Mouse (Mus musculus): ENCODE results near the gene Zfp398.

Zfp398 gene

GRCm38 (mm10) chr6:47835482-47835983 lies at the start of gene Zfp398:
Gene Zfp398 (plus strand): TSS chr6:47835661.
- DNase-seq (ENCODE audit: low spot score): peak; percentile 85

DNA sequence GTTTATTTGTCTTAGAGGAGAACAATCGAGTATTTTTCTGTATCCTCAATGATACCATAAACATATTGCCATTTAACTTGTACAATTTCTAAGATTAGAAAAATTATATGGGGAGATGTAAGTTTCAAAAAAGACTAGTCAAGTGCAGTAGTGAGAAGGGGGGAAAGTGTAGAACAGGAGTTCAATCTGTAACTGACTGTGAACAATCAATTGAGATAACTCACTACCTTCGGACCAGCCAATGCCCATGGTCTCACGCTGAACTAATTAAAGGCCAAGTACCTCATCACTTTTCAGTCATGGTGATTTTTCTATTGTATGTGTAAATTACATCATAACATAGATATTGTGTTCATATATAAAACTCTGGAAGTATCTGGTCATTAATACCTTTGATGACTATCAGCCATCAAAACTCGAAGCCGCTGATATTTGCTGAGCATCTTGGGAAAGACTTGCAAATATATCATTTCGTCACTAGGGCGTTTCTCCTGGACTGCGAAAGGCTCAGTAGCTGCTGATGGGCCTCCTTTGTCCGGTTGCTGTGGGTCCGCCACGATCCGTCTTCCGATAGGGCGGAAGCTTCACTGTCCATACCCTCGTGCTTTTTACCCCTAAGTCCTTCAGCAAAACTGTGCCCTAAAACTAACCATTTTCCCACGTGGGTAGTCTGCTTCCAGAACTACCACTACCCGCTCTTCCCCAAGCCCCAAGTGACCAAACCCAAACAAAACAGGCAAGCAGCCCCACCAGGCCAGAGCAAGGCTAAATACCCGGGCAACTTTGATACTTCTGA lies 47.3 kb upstream of the Zfp398 start:
- DNase-seq (ENCODE audit: low spot score): peak; percentile 90

DNA sequence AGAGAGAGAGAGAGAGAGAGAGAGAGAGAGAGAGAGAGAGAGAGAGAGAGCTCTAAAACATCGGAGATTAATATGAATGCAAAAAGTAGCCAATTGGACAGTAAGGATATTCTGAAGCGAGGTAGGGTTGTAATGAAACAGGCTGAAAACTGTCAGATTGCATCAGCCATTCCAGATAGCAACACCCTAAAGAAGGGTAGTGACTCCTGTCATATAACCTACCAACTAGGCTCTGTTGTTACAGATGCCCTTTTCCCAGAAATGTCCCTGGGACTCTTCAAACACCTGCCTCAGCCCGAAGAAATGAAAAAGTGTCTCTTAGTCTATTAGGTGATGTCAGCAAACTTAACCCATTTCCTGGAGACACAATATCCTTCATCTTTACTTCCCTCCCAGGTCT lies 46.6 kb upstream of the Zfp398 start:
- no peak for DNase-seq (ENCODE audit: low spot score)

DNA sequence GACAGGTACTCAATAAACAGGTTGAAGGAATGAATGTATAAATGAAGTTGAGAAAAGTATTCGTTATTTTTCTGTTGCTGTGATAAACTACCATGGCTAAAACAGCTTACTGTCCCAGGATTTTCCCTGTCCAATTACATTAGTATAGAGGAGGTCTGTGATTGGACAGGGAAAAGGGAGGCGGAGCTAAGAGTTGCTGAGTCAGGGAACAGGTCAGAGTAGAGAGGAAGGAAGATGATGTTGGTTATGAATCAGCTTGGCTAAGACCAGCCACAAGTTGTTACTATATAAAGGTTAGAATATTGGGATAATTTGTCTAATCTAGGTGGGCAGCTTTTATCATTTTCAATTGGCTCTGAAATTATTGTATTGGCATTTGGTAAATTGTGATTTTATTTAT lies 44.7 kb upstream of the Zfp398 start:
- DNase-seq (ENCODE audit: low spot score): no peak

DNA sequence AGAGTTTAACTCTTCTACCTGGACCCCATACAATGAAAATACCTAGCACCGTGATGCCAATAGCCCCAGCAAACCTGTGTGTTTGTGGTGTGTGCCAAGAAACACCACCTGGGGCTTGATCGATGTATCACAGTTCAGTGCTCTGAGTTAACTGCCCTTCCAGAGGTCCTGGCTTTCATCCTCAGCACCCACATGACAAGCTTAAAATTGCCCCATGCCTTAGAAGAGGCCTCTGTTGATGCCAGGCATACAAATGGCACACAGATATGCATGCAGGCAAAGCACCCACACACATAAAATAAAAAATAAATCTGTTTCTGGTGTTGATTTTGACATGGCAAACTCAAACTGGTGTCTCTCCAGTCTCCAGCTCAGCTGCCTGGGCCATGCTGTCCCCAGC lies 42.9 kb upstream of the Zfp398 start:
- DNase-seq (ENCODE audit: low spot score): no peak

- no peak for DNase-seq (ENCODE audit: low spot score)
Observed at GRCm38 (mm10) chr6:47793284-47793683, 42.2 kb upstream of the Zfp398 start.

DNA sequence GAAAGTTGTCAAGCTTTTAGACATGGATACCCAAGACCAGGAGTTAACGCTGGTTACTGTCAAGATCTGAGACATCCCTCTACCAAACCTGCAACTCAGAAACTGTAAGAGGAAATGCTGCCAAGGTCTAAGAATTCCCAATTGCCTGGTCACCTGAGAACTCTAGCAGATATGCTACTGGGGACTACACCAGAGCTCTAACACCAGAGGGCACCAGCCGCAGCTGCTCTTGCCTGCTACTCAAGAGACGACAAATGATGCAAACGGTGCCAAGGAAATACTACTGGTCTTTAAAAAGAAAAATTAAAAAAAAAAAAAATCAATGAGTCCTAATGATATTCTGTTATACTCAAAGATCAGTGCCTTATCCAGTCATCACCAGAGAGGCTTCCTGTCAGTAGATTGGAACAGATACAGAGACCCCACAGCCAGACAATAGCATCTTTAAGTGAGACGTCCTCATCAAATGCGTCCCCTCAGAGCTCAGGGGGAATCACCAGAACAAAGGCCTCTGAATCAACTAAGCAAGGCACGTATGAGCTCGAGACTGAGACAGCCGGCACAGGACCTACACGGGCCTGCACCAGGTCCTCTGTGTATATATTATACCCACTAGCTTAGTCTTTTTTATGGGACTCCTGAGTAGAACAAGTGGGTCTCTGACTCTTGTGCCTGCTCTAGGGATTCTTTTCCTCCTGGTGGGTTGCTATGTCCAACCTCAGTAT lies 41.2 kb upstream of the Zfp398 start:
- DNase-seq (ENCODE audit: low spot score): no peak

- DNase-seq (ENCODE audit: low spot score): no peak
Observed at GRCm38 (mm10) chr6:47799079-47799478, 36.4 kb upstream of the Zfp398 start.

- DNase-seq (ENCODE audit: low spot score): no peak
Observed at GRCm38 (mm10) chr6:47805520-47805919, 29.9 kb upstream of the Zfp398 start.

DNA sequence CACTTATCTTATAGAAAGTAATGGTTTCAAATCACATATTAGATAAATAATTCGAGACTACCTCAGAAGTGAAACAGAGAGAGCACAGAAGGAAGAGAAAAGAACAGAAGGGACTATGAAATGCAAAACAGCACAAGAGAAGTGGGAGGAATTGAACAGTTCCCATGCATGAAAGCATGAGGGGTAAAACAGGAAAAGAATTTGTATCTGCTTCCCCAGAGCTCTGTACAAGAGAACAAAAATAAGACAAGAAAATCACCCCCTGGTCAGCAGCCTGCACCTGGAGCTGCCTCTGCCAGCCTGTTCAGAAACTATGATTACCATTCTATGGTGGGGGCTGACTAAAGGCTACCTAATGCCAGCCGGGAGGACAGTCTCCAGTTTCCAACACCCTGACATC lies 28.0 kb upstream of the Zfp398 start:
- DNase-seq (ENCODE audit: low spot score): no peak

DNA sequence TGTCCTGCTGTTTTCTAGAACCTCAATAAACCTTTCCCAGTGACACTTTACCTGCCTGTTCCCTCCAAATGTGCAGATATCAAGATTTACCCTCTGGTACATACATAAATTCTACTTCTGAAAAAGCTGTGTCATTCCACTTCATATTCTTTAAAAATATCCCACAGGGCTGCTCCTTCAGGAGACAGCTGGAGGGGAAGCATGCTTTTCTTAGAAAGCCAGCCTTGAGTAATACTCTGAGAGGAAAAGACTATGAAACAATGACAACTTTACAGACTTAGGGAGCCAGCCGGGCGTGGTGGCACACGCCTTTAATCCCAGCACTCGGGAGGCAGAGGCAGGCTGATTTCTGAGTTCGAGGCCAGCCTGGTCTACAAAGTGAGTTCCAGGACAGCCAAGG lies 26.9 kb upstream of the Zfp398 start:
- no peak for DNase-seq (ENCODE audit: low spot score)

DNA sequence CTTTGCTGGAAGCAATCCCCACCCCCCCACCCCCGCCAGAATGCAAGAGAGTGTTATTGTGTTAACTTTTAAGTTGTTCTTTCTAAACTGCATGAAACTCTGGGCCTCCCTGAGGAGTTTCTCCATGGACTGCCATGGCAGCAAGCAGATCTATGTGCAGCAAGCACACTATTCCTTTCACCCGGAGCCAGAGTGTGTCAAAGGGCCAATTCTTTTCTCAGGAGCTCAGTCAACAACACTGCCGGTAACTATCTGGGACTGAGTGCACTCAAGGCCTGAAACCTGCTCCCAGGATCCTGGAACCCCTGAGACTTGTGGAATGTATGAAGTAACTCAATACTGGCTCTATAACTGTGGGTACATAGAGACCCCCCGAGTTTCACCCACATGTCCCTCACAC lies 26.4 kb upstream of the Zfp398 start:
- DNase-seq (ENCODE audit: low spot score): no peak

DNA sequence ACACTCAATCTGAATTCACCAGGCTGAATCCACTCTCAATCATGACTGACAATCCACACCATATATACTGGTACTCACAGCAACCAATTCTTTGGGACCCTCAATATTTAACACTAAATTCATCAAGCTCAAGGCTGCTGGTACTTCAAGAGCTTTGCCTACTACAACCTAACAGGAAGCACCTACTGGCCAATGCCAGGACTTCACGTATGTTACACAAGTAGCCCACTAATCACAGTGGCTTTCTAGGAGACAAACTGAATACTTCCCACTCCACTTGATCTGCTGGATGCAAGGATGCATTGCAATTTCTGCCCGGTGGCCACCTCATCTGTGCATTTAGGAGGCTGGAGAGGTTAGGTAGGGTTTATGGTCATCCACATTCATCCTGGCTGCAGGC lies 25.3 kb upstream of the Zfp398 start:
- no peak for DNase-seq (ENCODE audit: low spot score)

DNA sequence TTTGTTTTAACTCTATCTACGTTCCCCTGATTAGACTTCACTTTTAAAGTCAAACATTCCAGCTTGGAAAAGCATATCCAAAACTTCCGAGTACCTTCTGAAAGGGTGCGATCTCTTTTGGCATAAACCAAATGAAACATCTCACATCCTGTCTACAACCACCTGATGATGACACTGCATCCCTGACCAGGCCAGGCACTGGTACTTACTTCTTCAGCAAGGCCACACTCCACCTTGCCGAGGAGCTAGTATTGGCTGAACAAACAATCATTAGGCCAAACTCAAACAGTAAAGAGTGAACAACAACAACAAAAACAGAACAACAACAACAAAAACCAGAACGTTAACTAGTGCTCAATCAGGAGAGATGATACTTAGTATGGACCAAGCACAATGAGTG lies 24.1 kb upstream of the Zfp398 start:
- DNase-seq (ENCODE audit: low spot score): no peak

DNA sequence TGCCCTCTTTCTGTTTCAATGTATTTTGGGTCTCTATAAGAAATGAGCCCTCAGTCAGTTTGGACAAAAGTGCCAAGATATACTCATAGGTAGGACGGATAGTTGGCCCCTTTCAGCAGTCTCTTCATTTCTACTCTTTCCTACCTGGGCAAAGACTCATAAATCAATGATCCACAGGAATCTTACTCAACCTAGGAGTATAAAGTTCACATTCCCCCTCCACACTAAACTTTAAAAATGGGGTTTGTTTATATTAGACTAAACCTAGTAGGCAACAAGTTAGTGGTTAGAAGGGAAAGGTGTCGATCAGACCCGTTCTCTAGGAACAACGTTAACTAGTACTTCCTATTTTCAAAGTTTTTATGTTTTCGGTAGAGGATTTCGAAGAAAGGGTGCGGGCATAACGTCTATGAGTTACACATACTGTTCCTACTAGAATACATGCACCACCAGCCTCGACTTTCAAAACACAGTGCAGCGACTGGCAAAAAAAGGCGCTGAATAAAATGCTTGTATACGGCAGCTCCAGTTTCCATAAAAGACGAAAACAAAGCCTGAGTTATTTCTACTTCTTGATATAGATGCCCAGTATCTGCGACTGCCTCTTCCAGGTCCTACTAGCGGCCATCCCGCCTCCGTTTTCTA lies 23.1 kb upstream of the Zfp398 start:
- no peak for DNase-seq (ENCODE audit: low spot score)

DNA sequence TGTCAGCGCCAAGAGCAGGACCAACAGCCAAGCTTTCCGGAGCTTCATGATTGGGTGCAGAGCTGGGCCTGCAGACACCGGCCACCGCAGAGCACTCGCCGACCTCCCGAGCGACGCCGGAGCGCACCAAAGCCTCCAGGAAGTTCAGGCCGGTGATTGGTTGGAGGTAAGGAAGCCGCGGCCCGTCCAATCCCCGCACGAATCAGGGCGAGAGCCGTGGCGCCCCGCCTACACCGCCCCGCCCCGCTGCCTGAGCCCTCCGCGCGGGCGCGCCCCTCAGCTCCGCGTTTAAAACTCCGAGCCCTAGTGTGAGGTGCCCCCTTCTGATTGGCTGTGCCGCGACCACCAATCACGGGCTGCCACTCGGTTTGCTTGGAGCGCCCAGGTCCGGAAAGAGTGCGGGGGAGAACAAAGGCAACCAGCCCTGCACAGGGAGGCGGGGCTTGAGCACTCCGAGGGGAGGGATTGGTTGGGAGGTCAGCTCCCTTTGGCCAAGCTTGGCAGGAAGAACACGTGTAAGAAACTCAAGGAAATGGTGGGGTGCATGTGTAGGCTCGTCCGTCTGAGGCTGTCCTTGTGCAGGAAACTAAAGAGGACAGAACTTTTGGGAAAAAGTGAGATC lies 22.1 kb upstream of the Zfp398 start, which contains the start of gene Pdia4:
Pdia4 (minus strand) TSS at position 174 of the 622 bp plus-strand sequence.
- DNase-seq (ENCODE audit: low spot score): peak; percentile 97

DNA sequence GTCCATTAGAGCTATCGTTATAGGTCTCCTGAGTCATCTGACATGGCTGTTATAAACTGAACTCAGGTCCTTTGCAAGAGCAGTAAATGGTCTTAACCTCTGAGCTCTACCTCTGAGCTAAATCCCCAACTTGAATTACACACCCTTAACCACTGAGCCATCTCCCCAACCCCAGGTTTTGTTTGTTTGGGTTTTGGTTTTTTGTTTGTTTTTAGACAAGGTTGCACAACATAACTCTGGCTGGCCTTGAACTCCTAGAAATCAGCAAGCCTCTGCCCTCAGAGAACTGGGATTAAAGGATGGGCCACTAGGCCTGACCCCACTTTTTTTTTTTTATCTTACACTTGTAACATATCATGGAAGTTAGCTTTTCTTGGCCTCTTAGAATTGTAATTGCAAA lies 19.3 kb upstream of the Zfp398 start:
- no peak for DNase-seq (ENCODE audit: low spot score)

DNA sequence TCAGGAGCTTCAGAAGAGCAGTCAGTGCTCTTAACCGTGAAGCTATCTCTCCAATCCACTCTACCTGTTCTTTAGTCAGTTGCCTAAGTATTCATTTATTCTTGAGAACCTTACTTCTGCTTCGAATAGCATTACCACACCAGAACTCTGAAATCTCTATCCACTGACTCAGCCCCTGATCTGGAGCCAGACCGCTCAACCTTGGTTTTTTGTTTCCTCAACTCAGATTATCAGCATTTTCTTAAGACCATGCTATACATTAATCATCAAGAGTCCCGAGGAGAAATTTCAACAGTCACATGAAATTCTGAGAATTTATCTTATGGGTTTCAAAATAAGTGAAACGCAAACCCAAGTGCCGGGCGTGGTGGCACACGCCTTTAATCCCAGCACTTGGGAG lies 16.7 kb upstream of the Zfp398 start:
- no peak for DNase-seq (ENCODE audit: low spot score)

- no peak for DNase-seq (ENCODE audit: low spot score)
Observed at GRCm38 (mm10) chr6:47819626-47820325, 15.7 kb upstream of the Zfp398 start.

DNA sequence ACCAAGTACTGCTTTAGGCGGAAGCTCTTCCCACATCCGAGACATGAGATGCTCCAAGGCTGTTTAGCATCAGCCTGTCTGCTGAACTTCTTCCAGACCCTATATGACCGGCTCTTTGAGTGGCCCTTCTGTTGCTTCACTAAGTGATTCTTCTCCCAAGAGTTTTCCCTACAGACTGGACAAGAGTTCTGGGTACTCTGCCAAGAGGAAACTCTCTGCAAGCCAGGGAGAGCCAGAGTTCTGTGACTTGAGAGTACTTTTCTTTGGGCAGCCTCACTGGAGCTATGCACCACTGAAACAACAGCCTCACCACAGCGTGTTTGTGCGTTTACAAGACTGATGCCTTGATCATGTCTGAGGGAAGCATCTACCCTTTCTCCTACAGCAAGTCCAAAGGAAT lies 14.2 kb upstream of the Zfp398 start:
- DNase-seq (ENCODE audit: low spot score): no peak

DNA sequence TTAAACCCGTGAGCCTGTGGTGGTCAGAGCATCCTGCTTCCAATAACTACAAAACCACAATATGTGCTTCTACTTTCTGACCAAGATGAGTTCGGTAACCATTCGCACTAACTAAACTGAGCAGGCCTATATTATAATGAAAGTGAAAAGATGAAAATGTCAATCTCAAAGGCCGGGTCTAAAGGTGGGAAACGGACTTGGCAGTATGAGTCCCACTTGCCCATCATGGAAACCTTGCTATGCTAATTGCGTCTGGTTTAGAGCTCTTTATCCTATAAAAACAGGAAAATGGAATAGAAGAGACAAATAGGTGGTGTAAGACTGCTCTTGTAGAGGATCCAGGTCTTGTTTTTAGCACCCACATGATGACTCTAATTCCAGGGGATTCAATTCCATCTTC lies 13.7 kb upstream of the Zfp398 start:
- no peak for DNase-seq (ENCODE audit: low spot score)

DNA sequence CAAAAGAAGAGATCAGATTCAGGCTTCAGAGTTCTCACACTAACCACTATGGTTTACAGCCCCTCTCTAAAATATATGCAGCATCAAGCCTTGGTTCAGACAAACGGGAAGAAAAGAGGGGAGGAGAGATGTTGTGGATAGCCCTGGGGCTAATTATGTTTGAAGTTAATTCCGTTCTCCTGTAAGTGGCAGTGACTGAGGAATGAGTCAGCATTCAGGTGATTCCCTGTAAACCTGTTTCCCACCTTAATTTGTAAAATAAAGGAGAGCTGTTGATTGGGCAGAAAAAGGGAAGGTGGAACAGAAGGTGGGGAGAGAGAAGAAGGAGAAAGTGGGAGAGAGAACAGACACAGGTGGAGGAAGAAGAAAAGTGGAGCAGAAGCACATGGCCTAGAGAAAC lies 11.2 kb upstream of the Zfp398 start:
- no peak for DNase-seq (ENCODE audit: low spot score)
